Mouse (Mus musculus) thymus, adult 2 months (tissue): ENCODE results near the gene Tipin.

Experiments
- CTCF ChIP-seq: fragments of 200-500 bp; IDR thresholded peaks from 2 replicates; pipeline ENCODE4 v1.5.1; 2012; ENCODE audit warnings: mild to moderate bottlenecking, control low read depth, low read length, moderate library complexity, borderline replicate concordance; ENCODE audit not compliant: control insufficient read depth, poor library complexity, insufficient read depth; ENCODE audit errors: extremely low read depth
- POLR2A ChIP-seq: fragments of 200-500 bp; IDR thresholded peaks from 2 replicates; pipeline ENCODE4 v1.6.1; 2012; ENCODE audit warnings: mild to moderate bottlenecking, low read length, control low read depth, moderate library complexity; ENCODE audit not compliant: control insufficient read depth, poor library complexity, insufficient read depth; ENCODE audit errors: extremely low read depth

DNA sequence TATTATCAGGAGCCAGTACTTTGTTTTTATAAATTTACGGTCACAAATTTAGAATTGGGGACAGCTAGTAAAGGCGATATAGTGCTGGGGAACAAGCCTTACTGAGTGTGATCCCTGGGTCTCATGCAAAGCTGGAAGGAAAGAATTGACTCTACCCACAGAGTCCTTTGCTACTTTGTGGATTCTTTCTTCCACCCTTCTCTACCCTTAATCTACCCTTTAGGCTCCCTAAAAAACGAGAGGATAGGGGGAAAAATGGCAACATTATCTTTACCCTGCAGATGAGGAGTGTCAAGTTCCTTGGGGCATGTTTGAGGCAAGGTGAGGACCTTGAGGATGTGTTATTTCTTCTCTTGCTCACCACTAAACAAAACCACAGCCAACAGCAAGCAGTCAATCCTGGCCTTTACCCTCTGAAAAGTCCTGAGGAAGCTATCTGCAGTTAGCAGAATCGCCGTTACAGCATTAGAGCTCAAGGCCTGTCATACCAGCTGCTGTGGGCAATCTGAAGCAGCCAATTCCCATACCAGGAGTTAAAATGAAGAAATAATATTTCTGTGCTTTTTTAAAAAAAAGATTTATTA lies 1.1 kb downstream of the Tipin start:
- TF ChIP-seq POLR2A (no peak), CTCF (no peak)
